Mouse (Mus musculus) heart, embryonic 16.5 days (tissue): ENCODE results near the gene Olfr199. TPM values are rescaled to one million over a fixed set of nuclear protein-coding genes. Genes with fewer than 3 reads are reported as not detected.
"Not testable (repeated sequence)": the region's sequence is repeated elsewhere in the genome, so short reads cannot be mapped to it uniquely, and the experiment has no call there.

Experiments
- ATAC-seq: fragments of 200-750 bp; cut with Nextera tagmentation; replicated peaks from 2 replicates; pipeline ENCODE4 v1.8.0; 2017; ENCODE audit warnings: moderate number of reproducible peaks; ENCODE audit not compliant: insufficient read depth, low FRiP score; ENCODE audit errors: extremely low read depth
- H3K27ac ChIP-seq: fragments of 300-500 bp; sonication (generic); 2 replicates; pipeline ENCODE4 v1.5.1; 2014; ENCODE audit warnings: mild to moderate bottlenecking, low read length, control low read depth, moderate library complexity
- H3K27me3 ChIP-seq: fragments of 300-500 bp; sonication (generic); 2 replicates; pipeline ENCODE4 v1.6.1; 2014; ENCODE audit warnings: low read length, mixed read lengths; ENCODE audit not compliant: control insufficient read depth, insufficient read depth
- H3K36me3 ChIP-seq: fragments of 300-500 bp; sonication (generic); 2 replicates; pipeline ENCODE4 v1.6.1; 2014; ENCODE audit not compliant: control insufficient read depth, insufficient read depth
- H3K4me1 ChIP-seq: fragments of 300-500 bp; sonication (generic); 2 replicates; pipeline ENCODE4 v1.6.1; 2014; ENCODE audit warnings: low read length, mixed read lengths; ENCODE audit not compliant: control insufficient read depth, insufficient read depth
- H3K4me2 ChIP-seq: fragments of 300-500 bp; sonication (generic); 2 replicates; pipeline ENCODE4 v1.6.1; 2014; ENCODE audit warnings: low read depth, mild to moderate bottlenecking, control low read depth, low read length
- H3K4me3 ChIP-seq: fragments of 300-500 bp; sonication (generic); 2 replicates; pipeline ENCODE4 v1.5.1; 2014; ENCODE audit warnings: mild to moderate bottlenecking, control low read depth, low read length
- H3K9ac ChIP-seq: fragments of 300-500 bp; sonication (generic); 2 replicates; pipeline ENCODE4 v1.6.1; 2014; ENCODE audit warnings: low read length, control low read depth
- H3K9me3 ChIP-seq: fragments of 300-500 bp; sonication (generic); replicated peaks from 2 replicates; pipeline ENCODE4 v1.6.1; 2016; ENCODE audit warnings: low read length; ENCODE audit not compliant: control insufficient read depth
- WGBS: fragments of 180-500 bp; shearing (Covaris S2); extraction: QIAGEN DNeasy Blood & Tissue Kit; methylation state at CpG from one replicate; pipeline ENCODE4 v1.1.7; 2014; 5-methylcytosine and 5-hydroxymethylcytosine counted together
- polyA plus RNA-seq: library from polyadenylated mRNA; unstranded; fragments of >200 nt; fragmentation: Nextera tagmentation; extraction: Ambion mirVana; gene quantifications from 2 replicates; pipeline ENCODE4 v1.2.1, GENCODE M21; 2015

Gene Olfr199
- polyA plus RNA-seq, result not detected in 2 replicates

DNA sequence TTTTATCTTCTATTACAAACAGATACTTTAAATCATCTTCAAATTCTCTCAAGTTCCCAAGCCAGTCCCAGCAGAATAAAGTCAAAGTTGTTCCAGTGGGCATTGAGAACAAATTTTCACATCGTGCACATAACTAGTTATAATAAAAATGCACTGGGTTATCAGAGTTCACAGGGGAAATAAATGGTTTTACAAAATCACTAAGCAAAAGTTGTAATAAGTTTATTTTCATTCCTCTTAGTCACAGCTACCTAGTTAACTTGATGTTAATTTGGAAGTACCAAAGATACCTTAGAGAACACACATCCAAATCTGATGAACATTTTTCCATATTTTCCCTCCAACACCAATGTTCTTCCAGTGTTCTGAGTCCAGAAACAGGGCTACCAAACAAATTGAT lies at the start of gene Olfr199:
TSS of gene Olfr199 (minus strand) at position 101 of the 400 bp plus-strand sequence.
- not testable (repeated sequence) for H3K9me3 ChIP-seq, H3K4me2 ChIP-seq, H3K9ac ChIP-seq, H3K36me3 ChIP-seq, H3K27ac ChIP-seq, ATAC-seq, H3K4me1 ChIP-seq, H3K27me3 ChIP-seq, H3K4me3 ChIP-seq
- WGBS, result 55% methylated on average over 1 of the region's 1 CpGs

DNA sequence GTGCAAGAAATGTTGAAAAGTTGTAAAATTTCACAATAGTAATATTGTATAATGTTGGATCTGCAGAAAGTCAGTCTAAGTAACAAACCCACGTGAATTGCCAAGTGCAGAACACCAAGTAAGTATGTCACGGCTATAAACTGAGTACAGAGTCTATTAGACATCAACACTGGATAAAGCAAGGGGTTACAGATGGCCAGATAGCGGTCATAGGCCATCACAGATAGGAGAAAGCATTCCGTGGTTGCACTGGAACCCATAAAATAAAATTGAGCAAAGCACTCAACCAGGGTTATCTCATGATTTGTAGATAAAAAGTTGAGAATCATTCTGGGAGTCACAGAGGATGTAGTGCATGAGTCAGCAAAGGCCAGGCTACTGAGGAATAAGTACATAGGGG lies 49.5 kb upstream of the Olfr199 start:
- 66% methylated on average over 4 of the region's 4 CpGs for WGBS
- not testable (repeated sequence) for H3K4me1 ChIP-seq, ATAC-seq, H3K27me3 ChIP-seq, H3K4me2 ChIP-seq, H3K9me3 ChIP-seq, H3K27ac ChIP-seq, H3K36me3 ChIP-seq, H3K4me3 ChIP-seq, H3K9ac ChIP-seq

DNA sequence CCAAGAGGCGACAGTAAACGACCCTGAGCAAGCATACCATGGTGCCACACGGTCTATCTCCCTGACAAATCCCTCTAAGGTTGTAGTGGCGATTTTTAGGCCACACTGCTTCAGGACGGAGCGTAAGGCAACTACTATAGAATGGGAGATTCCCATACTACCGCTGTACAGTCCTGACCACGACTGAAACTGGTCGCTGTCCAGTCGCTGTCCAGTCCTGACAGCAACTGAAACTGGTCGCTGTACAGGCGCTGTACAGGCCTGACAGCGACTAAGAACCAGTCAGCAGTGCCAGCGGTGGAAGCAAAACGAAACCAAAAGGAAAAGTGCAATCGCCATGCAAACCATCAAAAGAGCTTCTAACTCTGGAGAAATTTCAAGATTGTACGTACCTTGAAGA lies 30.1 kb upstream of the Olfr199 start:
- 76% methylated on average over 17 of the region's 17 CpGs for WGBS
- Histone ChIP-seq H3K36me3 (no peaks in the 10 kb centered on the region), H3K27me3 (no peaks in the 10 kb centered on the region), H3K4me3 (no peak overlapping the region), H3K4me2 (no peak overlapping the region), H3K4me1 (no peaks in the 10 kb centered on the region), H3K9me3 (no peaks in the 10 kb centered on the region; the same call in 1 of the 2 replicates), H3K9ac (no peak overlapping the region), H3K27ac (no peak overlapping the region)
- no peak for ATAC-seq

DNA sequence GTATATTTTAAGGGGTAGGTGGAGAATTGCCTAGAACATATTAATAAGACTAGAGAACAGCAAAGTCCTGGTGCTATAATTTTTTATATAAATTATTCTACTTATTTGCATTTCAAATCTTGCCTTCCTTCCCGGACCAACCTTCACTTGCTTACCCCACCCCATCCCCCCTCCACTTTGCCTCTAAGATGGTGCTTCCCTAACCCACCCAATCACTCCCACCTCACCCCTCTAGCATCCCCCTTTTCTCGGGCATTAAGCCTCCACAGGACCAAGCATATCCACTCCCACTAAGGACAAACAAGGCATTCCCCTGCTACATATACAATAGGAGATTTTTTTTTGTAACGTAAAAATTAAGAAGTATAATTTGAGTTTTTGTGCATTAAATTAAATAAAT lies 1.7 kb downstream of the Olfr199 start:
- ATAC-seq, H3K27ac ChIP-seq: not testable (repeated sequence)

DNA sequence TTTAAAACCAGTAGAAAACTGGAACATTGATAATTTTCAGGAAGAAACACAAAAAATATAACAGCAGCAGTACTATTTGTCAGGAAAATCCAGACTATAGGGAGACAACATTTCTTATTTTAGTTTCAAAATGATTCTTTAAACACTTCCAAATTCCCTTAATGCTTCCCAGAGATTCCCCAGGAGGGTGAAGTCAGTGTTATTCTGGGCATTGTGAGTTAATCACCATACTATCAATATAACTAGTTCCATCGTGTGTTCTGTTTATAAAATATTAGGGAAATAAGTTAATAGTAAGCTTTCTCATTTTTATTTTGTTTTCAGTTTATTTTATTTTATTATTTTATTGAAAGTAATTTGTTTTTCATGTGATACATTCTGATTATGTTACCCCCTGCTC lies 16.1 kb downstream of the Olfr199 start, which contains the start of gene Olfr198:
TSS of gene Olfr198 (minus strand) at position 101 of the 400 bp plus-strand sequence.
- H3K9me3 ChIP-seq, H3K4me3 ChIP-seq, ATAC-seq, H3K4me1 ChIP-seq, H3K9ac ChIP-seq, H3K4me2 ChIP-seq, H3K27me3 ChIP-seq, H3K27ac ChIP-seq, H3K36me3 ChIP-seq: not testable (repeated sequence)
- 64% methylated on average over 1 of the region's 1 CpGs for WGBS

More for the DNA sequence above, 1.7 kb downstream of the Olfr199 start:
- not testable (repeated sequence) for H3K27me3 ChIP-seq, H3K4me1 ChIP-seq, H3K9ac ChIP-seq, H3K4me3 ChIP-seq, H3K4me2 ChIP-seq, H3K36me3 ChIP-seq, H3K9me3 ChIP-seq
- WGBS, result 67% methylated on average over 3 of the region's 3 CpGs

DNA sequence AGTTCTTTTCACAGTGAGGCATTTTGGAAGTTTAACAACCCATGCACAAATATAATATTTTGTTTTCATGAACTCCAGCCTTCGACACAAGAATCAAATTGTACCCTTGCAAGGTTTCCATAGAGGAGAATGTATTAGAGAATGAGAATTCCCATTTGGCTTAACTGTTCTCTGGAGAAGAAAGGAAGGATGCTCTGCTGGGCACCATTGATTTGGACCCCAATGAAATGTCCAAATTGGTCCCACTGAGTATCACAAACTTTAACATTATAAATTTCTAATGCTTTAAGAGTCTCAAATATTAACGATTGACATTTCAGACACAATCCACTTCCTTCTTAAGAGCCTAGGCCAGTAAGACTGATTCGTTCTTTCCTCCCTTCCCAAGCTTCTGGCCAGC lies 49.2 kb downstream of the Olfr199 start, which contains the start of gene Olfr196:
TSS of gene Olfr196 (minus strand) at position 101 of the 400 bp plus-strand sequence.
- H3K9ac ChIP-seq, result no peak within 1 kb of the TSS
- no peaks in the 10 kb centered on the region for H3K36me3 ChIP-seq
- H3K4me1 ChIP-seq, result no peaks in the 10 kb centered on the region
- no peaks in the 10 kb centered on the region for H3K27me3 ChIP-seq
- H3K4me2 ChIP-seq, result no peak within 1 kb of the TSS
- H3K4me3 ChIP-seq, result no peak within 1 kb of the TSS
- no peak within 1 kb of the TSS for H3K27ac ChIP-seq
- H3K9me3 ChIP-seq, result no peaks in the 10 kb centered on the region
- 64% methylated on average over 3 of the region's 3 CpGs for WGBS
- ATAC-seq, result no peak

Other genes with a start within 250 kb of the Olfr199 start
- gene Olfr183, start 224.4 kb downstream of the Olfr199 start, polyA plus RNA-seq, result not detected in 2 replicates
- gene Olfr186, start 189.5 kb downstream of the Olfr199 start, polyA plus RNA-seq, result not detected in 2 replicates
- not detected in 2 replicates for gene Olfr187, start 180.0 kb downstream of the Olfr199 start, polyA plus RNA-seq
- gene Olfr190, start 141.8 kb downstream of the Olfr199 start, polyA plus RNA-seq, result not detected in 2 replicates
- gene Olfr191, start 129.9 kb downstream of the Olfr199 start, polyA plus RNA-seq, result not detected in 2 replicates
- gene Olfr193, start 107.9 kb downstream of the Olfr199 start, polyA plus RNA-seq, result not detected in 2 replicates
- not detected in 2 replicates for gene Olfr194, start 98.7 kb downstream of the Olfr199 start, polyA plus RNA-seq
- gene Olfr195, start 72.7 kb downstream of the Olfr199 start, polyA plus RNA-seq, result not detected in 2 replicates
- gene Olfr196, start 49.3 kb downstream of the Olfr199 start, polyA plus RNA-seq, result not detected in 2 replicates
- gene Olfr198, start 16.2 kb downstream of the Olfr199 start, polyA plus RNA-seq, result not detected in 2 replicates
- not detected in 2 replicates for gene Olfr201, start 52.9 kb upstream of the Olfr199 start, polyA plus RNA-seq
- not detected in 2 replicates for gene Olfr202, start 67.0 kb upstream of the Olfr199 start, polyA plus RNA-seq
- not detected in 2 replicates for gene Olfr203, start 79.1 kb upstream of the Olfr199 start, polyA plus RNA-seq
- not detected in 2 replicates for gene Olfr204, start 98.5 kb upstream of the Olfr199 start, polyA plus RNA-seq
- gene Olfr205, start 111.4 kb upstream of the Olfr199 start, polyA plus RNA-seq, result not detected in 2 replicates
- gene Olfr206, start 129.5 kb upstream of the Olfr199 start, polyA plus RNA-seq, result not detected in 2 replicates
- gene Olfr209, start 144.2 kb upstream of the Olfr199 start, polyA plus RNA-seq, result not detected in 2 replicates
- gene Gabrr3, start 187.6 kb upstream of the Olfr199 start, polyA plus RNA-seq, result not detected in 2 replicates